Mouse (Mus musculus): ENCODE data around the gene Pogk.

DNA sequence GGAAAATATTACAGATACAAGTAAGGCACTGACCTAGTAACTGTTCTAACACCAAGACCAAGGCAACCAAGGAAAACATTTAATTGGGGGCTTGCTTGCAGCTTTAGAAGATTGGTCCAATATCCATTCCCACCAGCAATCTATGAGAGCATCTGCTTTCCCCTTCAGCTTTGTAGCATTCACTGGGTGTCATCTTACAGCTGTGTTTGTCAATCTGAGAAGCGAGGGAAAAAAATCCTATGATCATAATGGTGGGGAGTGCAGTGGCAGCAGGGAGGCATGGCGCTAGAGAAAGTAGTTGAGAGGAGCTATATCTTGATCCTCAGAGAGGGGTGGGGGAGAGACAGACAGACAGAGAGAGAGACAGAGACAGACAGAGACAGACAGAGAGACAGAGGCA lies 67.6 kb downstream of the Pogk start:
- TF ChIP-seq ZC3H11A (IDR thresholded peaks at IDR 0.05; ENCODE audit: borderline replicate concordance, low read depth, low read length) (no peak), MAFK (IDR thresholded peaks at IDR 0.05; ENCODE audit: insufficient read depth, low read depth, low read length) (no peak), ZNF384 (IDR thresholded peaks at IDR 0.05; ENCODE audit: low read depth, low read length) (no peak), HCFC1 (IDR thresholded peaks at IDR 0.05; ENCODE audit: borderline replicate concordance, insufficient read depth, low read length) (no peak), CHD2 (IDR thresholded peaks at IDR 0.05; ENCODE audit: low read depth, low read length) (no peak)

Data from ES-E14 (cell line).